Mouse (Mus musculus) right cerebral cortex, postnatal 25 days (tissue): ENCODE data around the gene Sub1.

Experiments used
- DNase-seq: peaks from one replicate; pipeline ENCODE4 v3.0.0; 2022

Sub1 gene

GRCm38 (mm10) chr15:12010602-12011044, 13.8 kb upstream of the Sub1 start:
- DNase-seq = no peak

- DNase-seq = no peak
Observed at GRCm38 (mm10) chr15:12009712-12010601, 13.2 kb upstream of the Sub1 start.

GRCm38 (mm10) chr15:12008894-12009293, 12.1 kb upstream of the Sub1 start:
- no peak for DNase-seq

DNA sequence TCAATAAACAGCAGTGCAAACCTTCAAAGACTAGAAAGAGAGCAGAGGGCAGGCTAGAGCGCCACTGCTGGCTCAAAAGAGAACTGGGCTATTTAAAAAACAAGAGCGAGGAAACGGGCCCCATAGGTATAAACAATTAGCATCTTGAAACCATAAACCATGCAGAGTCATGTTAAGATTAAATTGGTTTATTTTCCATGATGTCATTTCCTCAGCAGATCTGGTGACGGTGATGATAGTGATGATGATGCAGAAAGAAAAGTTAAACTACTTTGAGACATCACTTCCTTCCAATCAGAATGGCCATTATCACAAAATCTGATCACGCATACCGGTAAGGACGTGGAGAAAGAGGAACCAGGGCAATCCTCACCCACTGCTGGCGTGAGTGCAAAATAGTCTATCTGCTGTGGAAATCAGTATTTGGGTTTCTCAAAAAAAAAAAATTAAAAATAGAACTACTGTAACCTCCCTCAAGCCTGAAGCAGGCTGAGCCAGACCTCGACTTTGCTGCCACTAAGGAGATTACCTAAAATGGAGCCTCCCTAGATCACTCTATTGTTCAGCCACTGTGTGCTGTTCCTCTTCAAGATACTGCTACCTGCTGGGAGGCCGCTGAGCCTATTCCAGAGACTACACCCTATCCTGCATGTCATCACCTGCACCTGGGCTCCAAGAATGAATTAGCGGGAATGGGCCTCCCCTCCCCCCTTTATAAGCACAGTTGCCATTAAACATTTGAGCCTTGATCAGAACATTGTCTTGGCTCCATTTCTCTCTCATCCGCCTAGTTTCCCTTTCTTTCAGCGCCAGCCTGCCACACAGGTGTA, 11.4 kb upstream of the Sub1 start:
- no peak for DNase-seq

DNA sequence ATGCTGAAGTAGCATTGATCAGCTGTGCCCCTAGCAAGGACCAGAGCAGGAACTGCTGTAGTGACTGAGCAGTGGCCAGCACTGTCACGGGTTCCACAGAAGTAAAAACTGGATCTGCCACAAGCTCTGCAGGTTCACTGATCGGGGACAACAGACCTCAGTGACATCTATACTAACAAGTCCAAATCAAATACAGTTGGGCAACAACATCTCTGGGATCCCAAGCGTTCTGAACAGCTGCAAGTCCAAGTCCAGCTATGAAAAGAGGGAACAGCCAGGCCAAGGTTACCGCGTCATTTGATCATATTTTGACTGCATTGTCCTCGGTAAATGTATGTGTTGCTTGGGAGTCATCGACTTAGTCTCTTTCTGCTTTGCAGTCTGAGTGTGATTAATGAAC, 10.6 kb upstream of the Sub1 start:
- no peak for DNase-seq

GRCm38 (mm10) chr15:12006169-12006568, 9.4 kb upstream of the Sub1 start:
- DNase-seq = no peak

DNA sequence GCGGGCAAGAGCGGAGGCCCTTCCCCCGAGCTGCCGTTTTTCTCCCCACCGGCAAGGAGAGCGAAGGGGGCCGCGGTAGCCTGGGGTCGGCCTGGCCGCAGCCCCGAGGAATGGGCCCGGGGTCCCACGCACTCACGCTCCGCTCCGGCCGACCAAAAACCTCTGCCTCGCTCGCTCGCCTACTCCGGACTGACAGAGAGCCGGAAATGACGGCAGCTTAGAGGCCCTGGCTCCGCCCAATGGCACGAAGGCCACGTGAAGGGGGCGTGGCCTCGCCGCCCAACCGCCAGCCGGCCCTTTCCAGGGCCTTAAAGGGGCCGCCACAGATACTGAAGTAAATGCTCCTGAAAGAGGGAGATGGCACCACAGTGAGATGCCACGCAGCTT, 975 bp downstream of the Sub1 start:
- DNase-seq = peak; percentile 96

- DNase-seq = peak; percentile 46
Observed at GRCm38 (mm10) chr15:11994921-11995814, 1.6 kb downstream of the Sub1 start.

DNA sequence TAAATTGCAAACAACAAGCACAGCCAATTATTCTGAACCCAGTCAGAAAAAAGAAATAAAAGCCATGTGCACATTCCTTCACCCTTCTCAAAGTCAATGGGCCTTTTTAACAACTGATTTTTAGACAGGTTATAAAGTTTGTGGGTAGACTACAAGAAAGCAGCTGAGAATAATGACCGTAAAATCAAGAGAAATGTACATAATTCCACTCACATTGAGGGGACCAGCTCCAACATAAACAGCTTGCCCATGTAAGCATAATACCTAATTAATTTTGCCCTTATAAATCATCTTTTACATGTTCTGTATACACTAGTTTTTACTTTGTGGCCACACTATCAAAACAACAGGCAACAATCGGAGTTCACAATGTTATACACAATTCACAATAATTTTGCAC, 2.8 kb downstream of the Sub1 start:
- no peak for DNase-seq

DNA sequence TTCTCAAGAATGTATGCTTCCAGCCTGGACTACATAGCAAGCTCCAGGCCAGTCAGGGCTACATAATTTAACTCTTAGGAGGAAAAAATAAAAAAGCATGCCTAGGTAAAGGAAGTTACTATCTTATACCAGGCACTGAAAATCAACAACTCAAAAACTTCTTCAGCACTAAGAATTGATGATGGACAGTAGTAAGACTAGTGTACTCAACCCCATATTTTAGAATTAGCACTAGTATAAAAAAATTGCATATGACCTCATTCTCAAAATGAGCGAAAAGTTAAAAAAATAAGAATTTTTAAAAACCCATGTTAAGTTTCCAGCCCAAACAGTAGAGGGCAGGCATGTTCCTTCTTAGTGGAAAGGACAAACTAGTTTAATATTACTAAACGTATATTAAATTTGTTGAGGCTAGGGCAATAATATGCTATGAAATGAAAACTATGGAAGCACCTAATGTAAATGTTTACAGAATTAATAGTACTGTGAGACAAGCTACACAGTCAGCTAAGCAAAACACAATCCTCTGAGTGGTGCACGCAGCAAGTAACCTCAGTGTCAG, 5.2 kb downstream of the Sub1 start:
- DNase-seq = no peak

- no peak for DNase-seq
Observed at GRCm38 (mm10) chr15:11988580-11988979, 8.2 kb downstream of the Sub1 start.

DNA sequence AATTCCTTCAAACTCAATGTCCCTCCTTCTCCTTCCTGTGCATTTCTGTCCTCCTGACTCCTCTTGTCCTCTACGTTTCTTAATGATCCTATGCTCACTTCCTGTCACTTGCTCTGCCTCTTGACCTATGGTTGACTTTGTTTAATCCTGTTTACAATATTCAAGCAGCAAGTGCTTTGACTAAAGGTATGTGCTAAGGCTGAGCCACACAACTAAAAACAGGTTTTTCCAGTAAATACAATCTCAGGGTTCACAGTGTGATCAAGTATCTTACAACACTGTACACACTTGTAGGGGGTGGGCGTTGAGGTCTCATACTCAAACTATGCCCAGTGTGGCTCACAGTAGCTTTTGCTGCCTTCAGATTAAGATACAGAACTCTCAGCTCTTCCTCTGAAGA, 8.9 kb downstream of the Sub1 start:
- no peak for DNase-seq

GRCm38 (mm10) chr15:11981985-11982384, 14.8 kb downstream of the Sub1 start:
- DNase-seq = no peak

DNA sequence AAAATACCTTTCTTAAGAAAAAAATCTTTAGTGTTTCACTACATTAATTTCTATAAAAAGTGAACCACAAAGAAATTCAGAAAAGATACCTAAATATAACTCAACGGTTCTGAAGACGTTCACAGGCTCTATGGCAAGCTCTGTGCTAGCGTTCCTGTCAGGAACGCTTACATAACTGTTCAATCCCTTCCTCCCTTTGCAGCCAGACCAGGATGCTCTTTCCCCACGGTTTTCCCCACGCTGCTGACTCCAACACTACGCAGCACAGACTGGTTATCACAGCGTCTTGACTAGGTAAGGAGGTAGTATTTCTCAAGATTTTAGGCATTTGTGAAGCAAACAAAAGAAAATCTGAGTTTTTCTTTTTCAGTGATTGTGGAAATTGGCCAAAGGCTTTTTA, 15.3 kb downstream of the Sub1 start:
- DNase-seq = peak; percentile 62

- no peak for DNase-seq
Observed at GRCm38 (mm10) chr15:11978175-11978574, 18.6 kb downstream of the Sub1 start.

- DNase-seq = no peak
Observed at GRCm38 (mm10) chr15:11977071-11977470, 19.7 kb downstream of the Sub1 start.

GRCm38 (mm10) chr15:11975836-11976235, 20.9 kb downstream of the Sub1 start:
- DNase-seq = no peak

- peak; percentile 74 for DNase-seq
Observed at GRCm38 (mm10) chr15:11971854-11972420, 24.8 kb downstream of the Sub1 start.

DNA sequence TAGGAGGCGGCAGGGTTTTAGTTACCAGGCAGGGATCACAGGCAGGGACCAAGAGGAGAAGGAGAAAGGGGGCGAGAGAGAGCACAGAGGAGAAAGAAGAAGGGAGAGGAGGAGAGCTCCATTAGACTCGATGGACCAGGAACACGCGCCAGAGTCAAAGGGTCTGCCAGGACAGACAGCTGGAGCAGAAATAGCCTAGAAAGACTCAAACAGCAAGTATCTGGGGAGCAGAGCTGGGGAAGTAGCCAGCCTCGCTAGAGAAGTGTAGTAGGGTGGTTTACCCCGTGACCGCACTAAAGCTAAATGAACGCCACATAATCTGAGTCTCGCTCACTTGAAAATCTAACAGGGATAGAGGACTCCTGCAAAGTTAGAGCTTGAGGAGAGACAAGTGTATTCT, 26.2 kb downstream of the Sub1 start:
- no peak for DNase-seq

GRCm38 (mm10) chr15:11968851-11969250, 27.9 kb downstream of the Sub1 start:
- DNase-seq = no peak

DNA sequence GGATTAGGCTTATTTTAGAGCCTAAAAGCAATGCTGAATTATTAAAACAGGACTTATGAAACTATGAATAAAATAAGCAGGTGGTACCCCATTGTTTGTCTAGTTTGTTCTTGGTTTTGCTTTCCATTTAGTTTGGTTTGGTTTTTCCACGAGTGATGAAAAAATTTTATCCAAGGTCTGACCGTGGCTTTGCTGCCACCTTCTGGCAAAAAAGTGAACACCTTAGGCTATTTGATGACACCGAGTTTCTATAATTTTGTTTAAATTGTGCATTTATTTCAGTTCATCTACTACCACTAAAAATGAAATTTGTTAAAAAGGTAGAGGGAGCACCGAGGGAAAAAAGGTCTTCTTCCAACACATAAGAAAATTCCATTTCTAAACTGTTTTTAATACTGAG, 30.4 kb downstream of the Sub1 start:
- DNase-seq = no peak

DNA sequence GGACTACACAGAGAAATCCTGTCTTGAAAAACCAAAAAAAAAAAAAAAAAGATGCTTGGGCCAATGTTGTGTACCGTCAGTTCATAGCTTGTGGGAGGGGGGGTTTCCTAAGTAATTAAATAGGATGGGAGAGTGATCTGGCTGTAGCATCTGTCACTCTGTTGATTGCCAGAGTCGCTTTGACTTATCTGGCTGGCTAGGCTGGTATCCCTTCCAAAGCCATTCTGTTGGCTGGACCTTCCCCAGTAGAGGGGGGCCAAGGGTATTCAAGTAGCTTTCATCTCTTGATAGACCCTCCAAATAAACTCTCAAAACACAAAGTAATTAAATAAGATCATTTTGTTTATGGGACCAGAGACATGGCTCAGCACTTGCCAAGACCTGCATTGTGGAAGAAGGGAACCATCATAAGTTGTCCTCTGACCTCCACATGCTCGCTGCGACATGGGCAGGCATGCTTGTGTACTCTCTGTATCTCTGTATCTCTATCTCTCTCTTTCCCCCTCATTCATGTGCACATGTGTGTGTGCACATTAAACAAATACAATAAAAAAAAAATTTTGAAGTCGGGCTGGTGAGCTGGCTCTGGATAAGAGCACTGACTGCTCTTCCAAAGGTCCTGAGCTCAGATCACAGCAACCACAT, 31.5 kb downstream of the Sub1 start:
- DNase-seq = no peak
